Mouse (Mus musculus) lung, postnatal 0 days (tissue): ENCODE data around the gene Pcnx.

Experiments
- CTCF ChIP-seq: IDR thresholded peaks from 2 replicates; pipeline ENCODE4 v1.5.1; 2016; ENCODE audit warnings: antibody characterized with exemption, mild to moderate bottlenecking
- EP300 ChIP-seq: IDR thresholded peaks from 2 replicates; pipeline ENCODE4 v1.6.1; 2016; ENCODE audit warnings: antibody characterized with exemption, mild to moderate bottlenecking, control low read depth

DNA sequence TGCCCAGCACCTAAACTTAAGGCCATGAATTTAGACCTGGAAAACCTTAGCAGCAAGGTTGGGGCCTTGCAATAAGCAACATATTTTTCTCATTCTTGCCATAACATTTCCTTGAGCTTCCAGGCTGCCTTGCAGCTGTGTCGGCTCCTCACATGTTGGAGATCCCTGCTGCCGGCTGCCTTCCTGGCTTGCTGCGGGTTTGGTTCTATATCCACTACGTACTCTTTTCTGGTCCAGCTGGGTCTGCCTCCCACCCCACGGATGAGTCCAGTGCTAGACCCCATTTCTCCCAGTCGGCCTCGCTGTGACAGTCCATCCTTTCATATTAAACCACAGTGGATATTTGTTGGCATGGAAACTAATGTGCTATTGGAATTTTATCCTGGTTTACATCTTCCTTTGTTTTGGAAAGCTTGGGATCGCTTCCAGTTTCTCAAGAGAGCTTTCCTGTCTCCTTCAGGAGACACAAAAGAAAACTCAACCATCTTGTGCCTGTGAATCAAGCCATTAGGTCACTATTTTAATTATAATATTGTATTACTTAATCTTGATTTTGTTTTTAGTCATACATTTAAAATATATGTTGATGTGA lies 1.7 kb upstream of the Pcnx start:
- TF ChIP-seq CTCF: no peak
- peak; percentile 73 for TF ChIP-seq EP300
